Mouse (Mus musculus): ENCODE data around the gene Olr1.

Gene Olr1

GRCm38 (mm10) chr6:129507024-129507423, at the start of gene Olr1:
Olr1 (minus strand) TSS chr6:129507165.
- no peak for DNase-seq

DNA sequence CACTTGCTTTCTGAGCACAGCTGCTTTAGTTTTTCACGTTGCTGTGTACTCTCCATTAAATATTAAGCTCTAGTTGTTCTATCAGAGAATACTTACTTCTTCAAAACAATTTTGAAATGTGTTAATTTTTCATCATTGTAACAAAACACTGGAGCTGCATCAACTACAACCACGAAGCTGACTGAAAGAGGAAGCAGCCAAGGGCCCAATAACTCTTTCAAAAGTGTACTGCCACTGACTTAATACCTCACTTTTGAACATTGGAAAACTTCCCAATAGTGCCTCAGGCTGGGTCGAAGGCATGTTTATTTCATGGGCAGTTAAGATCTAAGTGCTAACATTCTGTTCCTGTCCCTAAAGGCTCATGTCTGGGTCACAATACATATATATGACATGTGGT, 41.0 kb upstream of the Olr1 start:
- DNase-seq: no peak

DNA sequence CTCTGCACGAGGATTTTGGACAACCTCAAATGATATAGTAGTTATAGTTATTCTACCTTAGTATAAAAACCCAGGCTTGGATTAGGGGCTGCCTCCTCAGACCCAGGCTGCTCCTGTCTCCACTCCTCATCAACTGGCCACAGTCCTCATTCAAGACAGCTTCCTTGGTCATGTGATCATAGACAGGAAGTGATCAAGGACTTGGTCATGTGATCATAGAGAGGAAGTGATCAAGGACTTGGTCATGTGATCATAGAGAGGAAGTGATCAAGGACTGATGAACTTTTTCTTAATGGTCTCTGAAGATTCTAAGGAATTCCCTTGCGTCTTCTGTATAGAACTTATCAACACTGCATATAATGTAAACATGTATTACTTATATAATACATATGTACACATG, 40.3 kb upstream of the Olr1 start:
- no peak for DNase-seq

- peak; percentile 77 for DNase-seq
Measured at GRCm38 (mm10) chr6:129543709-129544606, 37.0 kb upstream of the Olr1 start.

- no peak for DNase-seq
Measured at GRCm38 (mm10) chr6:129542540-129542939, 35.6 kb upstream of the Olr1 start.

DNA sequence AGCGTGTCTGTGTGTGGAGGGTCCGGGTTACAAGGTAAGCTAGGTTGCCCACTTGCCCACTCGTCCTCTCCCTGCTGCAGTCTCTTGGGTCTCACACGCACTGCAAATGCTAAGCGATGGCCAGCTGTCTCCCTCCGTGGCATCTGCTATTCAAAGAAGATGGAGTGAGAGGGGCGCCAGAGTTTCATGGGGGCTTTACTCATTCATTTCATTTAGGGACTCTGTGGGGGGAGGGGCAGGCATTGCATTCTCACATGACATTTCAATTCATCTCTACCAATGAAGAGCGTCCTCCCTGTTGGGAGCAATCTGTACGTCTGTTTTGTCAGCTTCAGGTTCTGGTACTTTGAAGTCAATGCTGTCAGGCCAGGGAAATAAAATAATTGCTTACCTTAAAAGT, 35.0 kb upstream of the Olr1 start:
- no peak for DNase-seq

DNA sequence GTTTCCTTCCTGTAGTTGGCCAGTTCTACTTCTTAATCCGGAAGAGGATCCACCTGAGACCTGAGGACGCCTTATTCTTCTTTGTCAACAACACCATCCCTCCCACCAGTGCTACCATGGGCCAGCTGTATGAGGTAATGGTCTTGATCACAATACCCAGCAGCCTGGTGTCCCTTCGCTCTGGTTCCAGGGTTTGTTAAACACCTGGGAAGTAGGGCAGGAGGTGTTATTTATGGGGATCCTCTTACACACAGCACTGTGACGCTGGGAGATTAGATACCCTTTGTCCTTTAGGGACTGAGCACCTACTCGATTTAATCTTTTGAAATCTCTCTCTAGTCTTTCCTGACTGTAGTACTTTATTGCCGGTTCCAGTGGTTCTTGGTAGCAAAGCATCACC, 31.6 kb upstream of the Olr1 start:
- no peak for DNase-seq

- DNase-seq: no peak
Measured at GRCm38 (mm10) chr6:129535723-129536122, 28.8 kb upstream of the Olr1 start.

- DNase-seq: no peak
Measured at GRCm38 (mm10) chr6:129534627-129535190, 27.7 kb upstream of the Olr1 start.

- DNase-seq: no peak
Measured at GRCm38 (mm10) chr6:129534057-129534456, 27.1 kb upstream of the Olr1 start.

DNA sequence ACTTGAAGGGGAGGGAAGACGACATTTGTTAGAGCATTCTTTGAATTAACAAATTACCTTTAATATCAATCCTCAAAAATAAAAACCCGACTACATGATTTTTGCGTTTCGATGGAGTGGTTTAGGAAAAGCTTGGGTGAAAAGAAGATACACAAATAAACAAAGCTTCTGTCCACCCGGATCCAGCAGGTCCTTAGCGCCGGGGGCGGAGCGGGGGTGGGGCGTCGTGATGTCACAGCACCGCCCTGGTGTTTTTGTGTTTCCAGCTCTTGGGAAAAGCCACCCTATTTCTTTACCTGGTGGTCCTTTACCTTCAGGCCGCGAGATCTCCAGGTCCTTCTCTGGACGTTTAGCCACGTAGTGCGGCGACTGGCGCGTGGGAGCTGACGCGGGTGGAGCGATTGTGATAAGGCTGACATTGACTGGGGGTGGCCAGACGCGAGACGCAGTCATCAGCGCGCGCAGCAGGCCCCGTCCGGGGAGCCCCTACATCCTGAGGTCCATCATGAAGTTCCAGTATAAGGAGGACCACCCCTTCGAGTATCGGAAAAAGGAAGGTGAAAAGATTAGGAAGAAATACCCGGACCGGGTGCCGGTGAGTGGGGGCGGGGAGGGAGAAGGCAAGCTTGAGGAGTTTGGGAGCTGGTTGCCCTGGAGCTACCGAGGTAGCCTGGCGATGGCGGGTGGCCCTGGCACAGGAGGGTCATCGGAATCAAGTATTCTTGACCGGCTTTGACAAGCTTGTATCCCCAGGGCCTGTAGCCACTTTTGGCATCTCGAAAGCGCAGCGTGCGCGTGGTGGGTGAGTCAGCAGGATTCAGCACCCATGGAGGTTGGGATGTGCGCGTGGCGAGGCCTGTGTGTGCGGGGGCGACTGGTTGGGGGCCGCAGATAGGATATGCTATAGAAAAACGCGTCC, 26.2 kb upstream of the Olr1 start, which contains the start of gene Gabarapl1:
Gabarapl1 (plus strand) TSS at position 219 of the 919 bp plus-strand sequence.
- DNase-seq: peak; percentile 84

GRCm38 (mm10) chr6:129532556-129532941, 25.6 kb upstream of the Olr1 start:
- peak; percentile 80 for DNase-seq

- DNase-seq: no peak
Measured at GRCm38 (mm10) chr6:129530261-129530660, 23.3 kb upstream of the Olr1 start.

DNA sequence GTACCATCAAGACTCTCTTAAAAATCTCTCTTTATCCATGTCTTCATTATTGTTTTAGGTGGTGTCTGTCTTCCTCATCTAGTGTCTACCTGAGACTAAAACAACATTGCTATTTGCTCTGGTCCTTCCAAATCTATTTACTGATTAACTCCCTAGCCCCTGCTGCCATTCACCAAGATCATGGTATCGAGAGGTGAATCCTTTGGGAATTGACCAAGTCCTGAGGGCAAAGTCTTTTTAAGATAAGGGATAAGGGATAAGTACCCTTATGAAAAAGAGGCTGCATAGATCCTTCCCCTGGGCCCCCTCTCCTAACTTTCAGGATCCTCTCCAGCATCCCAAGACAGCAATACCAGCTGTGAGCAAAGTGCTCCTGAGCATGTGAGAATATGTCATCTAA, 22.6 kb upstream of the Olr1 start:
- no peak for DNase-seq

- DNase-seq: no peak
Measured at GRCm38 (mm10) chr6:129527416-129527815, 20.5 kb upstream of the Olr1 start.

DNA sequence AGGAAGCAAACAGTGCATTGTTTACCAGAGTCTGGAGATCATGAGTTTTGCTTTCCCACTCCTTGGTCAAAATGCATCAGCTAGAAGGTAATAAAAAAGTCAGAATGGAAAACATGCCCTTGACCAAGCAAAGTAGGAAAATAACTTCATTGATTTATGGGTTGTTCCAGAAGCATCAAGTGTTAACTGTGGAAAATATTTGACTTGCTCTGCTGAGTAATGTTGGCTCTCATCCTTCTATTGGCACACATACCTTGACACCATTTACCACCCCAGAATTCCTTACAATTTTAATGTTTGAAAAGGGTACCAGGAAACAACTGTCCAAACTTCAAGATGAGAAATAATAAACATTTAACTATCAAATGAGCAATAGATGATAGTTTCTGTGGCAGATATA, 19.1 kb upstream of the Olr1 start:
- DNase-seq: no peak

GRCm38 (mm10) chr6:129517752-129518408, 10.9 kb upstream of the Olr1 start:
- DNase-seq: peak; percentile 54

DNA sequence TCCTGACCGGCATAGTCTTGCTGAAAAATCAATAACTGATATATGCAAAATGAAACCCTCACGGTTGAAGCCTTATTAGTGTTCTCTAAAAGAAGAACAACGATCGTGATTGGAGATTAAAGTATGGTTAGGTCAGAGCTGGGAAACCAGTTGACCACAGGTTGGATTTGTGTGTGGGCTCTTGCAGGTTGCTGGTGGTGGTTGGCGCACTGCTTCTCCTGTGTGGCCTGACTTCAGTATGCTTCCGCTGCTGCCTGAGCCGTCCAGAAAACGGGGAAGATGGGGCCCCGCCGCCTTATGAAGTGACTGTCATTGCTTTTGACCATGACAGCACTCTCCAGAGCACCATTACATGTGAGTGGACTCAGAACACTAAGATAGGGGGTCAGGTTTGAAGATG, 9.4 kb upstream of the Olr1 start:
- no peak for DNase-seq

DNA sequence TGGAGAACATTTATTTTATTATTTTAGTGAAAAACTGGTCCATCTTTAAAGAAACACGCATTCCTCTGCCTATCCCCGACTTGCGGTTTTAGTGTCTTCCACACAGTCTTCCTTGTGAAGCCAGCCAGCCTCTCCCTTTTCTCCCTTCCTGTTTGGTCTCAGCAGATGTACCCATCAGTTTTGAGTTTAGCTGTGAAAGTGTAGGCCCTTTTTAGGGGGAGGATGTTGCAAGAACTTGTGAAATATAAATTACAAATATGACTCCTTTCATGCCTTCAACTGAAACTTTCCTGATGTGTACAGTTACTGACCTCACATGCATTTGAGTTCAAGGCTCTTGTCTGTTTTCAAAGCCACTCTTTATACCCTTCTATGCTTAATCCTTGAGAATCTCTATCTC, 8.1 kb upstream of the Olr1 start:
- no peak for DNase-seq

DNA sequence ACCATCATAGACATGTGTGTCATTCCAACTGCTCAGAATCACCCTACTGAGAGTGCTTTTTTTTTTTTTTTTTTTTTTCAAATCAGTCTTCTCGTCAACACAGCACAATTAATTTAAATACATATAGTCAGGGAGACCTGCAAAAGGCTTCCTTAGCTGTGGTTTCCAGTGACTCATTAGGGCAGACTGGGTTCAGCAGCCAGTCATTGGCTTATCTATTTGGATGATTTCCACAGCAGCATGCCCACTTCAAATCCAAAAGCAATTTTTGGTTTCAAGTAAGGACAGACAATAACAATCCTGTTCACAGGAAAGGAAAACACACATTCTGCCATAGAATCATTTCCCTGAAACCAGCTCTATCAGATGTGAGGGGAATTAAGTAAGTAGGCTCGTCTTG, 7.4 kb upstream of the Olr1 start:
- DNase-seq: no peak

DNA sequence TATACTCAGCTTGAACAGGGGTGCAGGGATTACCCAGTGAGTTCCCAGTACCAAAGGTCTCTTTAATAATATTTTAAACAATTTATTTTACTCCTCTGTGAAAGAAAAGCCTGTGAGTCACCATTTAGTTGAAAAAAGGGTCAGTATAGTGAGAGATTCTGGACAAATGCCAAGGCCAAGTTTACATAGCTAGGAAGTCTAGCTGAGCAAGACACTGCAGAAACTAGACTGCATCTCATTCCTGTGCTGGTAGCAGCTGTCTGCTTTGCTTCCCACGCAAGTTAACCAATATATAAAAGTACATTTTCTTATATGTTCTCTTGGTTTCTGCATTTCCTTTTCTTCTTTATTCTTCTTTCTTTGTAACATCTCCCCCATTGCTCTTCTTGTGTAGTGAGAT, 6.4 kb upstream of the Olr1 start:
- DNase-seq: no peak

DNA sequence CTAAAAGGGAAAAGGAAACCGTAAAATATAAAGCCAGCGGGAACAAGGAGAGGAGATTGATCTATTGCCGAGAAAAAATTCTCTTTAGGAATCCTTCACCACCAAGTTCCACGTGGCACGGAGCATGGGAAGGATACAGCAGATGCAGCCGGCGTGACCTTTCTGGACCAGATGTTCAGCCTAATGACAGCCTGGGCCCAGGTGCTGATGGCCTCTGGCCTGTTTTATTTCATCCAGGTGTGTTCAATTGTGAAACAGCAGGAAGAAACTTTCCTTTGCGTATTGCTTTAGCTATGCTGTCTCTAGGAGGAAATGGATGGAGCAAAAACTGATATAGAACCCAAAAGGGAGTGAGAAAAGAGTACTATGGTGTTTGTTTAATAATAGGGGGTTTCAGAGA, 5.9 kb upstream of the Olr1 start:
- no peak for DNase-seq

GRCm38 (mm10) chr6:129512367-129512766, 5.4 kb upstream of the Olr1 start, which contains the start of gene Tmem52b:
Tmem52b (plus strand) TSS chr6:129512555.
- DNase-seq: no peak
